Mouse (Mus musculus): ENCODE results near the gene Mmp24.
A peak's percentile ranks its signal among the peaks of the same experiment; 100 is the strongest.

The Mmp24 gene

DNA sequence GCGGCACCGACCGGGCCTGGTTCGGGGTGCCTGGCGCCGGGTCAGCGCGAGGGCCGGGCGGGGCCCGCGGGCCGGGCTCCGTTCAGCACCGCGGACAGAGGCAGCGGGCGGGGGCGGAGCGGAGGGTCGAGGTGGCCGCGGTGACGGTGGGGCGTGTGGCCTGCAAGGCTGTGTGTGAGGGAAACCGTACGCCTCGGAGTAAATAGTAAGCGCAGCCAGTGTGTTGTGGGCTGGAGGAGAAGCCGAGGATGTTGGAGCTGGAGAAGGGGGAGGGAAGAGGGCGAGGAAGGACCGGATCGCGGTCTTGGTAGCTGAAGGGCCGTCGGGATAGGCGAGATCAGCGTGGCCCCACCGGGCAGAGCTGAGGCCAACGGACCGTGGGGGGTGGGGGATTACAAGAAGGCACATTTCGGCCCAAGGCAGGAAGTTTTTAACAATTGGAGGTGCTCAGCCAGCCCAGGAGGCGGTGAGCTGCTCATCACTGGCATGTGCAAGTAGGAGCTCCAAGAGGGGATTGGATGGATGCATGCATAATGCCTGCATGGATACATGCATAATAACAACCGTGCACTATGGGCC lies 632 bp downstream of the Mmp24 start:
- DNase-seq (ENCODE audit: low spot score) = peak; percentile 63

DNA sequence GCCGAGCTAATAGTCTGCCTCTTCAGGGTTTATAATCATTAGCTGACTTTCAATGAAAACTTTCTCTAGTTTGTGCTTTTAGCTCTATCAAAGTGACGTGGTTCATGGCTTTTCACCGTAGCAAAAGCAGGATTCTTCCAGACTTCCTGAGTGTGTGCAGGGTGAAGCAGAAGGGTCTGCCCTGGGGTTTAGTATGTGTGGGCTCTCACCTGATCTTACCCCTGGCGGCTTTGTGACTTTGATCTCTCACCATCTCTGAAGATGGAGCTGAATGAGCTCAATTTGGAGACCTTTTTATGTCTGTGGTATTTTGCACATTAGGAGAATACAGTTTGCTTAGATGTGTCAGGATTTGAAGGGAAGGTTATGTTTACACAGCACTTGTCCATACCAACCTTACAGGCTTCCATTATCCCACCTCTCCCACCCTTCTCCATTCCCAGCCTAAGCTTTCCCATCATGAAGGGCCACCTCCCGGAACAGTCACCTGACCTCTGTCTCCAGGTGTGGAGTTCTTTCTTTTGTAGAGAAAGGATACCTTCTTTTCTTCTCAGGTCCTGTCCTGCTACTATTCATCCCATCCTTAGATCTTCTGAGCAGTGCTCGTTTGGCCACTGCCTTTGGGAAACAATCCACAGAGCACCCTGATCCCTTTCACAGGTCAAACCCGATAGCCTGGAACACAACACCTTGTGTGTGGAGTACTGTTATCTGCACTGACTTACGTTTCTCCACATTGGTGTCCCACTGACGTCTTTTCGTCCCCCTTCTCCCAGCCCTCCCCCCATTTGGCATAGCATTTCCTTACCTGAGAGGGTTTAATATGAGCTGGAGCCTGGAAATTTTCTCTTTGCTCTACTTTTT lies 1.9 kb downstream of the Mmp24 start:
- DNase-seq (ENCODE audit: low spot score) = no peak

- no peak for DNase-seq (ENCODE audit: low spot score)
Observed at GRCm38 (mm10) chr2:155777688-155777985, 2.5 kb downstream of the Mmp24 start.

DNA sequence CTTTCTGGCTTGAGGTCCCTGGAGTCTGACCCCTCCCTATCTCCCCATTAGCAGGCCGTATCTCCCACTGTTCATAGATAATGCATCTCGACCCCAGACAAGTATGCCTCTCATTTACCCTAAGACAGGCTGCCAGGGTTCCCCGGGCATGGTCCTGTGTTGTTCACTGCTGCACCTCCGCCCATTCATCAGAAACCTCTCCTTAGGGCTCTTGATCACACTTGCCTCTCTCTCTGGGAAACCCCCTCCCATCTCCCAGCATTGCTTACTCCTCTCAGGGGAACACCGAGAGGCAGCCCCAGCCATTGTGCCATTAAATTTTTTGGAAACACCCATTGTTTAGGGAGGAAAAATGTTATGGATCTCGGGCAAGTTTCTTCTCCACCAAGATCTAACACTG lies 2.9 kb downstream of the Mmp24 start:
- DNase-seq (ENCODE audit: low spot score) = no peak

- DNase-seq (ENCODE audit: low spot score) = no peak
Observed at GRCm38 (mm10) chr2:155779066-155779465, 3.9 kb downstream of the Mmp24 start.

DNA sequence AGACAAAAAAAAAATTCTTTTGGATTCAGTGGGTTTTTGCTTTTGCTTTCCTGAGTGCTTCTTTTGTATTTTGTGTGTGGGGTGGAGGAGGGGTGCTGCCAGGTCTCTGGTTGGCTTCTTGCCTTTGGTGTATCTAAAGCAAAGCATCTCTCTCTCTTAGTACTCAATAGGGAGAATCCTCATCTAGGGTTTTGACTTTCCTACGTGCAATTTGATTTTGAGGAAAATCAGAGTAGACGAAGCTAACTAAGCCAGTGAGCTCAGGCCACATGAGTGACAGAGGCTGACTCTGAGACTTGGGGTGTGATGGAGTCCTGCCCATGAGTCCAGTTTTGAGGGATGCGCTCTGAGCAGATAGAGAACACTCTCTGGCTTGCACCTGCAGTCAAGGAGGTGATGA lies 4.4 kb downstream of the Mmp24 start:
- no peak for DNase-seq (ENCODE audit: low spot score)

GRCm38 (mm10) chr2:155784534-155784933 lies 9.4 kb downstream of the Mmp24 start:
- DNase-seq (ENCODE audit: low spot score) = no peak

DNA sequence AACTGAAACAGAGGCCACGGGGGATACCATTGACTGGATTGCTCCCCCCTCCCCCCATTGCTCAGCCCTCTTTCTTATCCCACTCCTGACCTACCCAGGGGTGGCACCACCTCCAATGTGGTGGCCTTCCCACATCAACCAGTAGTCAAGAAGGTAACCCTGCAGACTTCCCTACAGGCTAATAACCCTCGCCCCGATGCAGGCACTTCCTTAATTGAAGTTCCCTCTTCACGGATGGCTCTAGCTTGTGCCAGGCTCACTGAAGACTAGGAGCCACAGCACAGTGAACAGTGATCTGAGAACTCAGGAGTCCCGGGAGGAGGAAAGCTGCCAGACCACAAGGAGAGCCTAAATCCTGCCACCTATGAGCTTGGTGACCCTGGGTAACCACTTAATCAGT lies 11.8 kb downstream of the Mmp24 start:
- no peak for DNase-seq (ENCODE audit: low spot score)

DNA sequence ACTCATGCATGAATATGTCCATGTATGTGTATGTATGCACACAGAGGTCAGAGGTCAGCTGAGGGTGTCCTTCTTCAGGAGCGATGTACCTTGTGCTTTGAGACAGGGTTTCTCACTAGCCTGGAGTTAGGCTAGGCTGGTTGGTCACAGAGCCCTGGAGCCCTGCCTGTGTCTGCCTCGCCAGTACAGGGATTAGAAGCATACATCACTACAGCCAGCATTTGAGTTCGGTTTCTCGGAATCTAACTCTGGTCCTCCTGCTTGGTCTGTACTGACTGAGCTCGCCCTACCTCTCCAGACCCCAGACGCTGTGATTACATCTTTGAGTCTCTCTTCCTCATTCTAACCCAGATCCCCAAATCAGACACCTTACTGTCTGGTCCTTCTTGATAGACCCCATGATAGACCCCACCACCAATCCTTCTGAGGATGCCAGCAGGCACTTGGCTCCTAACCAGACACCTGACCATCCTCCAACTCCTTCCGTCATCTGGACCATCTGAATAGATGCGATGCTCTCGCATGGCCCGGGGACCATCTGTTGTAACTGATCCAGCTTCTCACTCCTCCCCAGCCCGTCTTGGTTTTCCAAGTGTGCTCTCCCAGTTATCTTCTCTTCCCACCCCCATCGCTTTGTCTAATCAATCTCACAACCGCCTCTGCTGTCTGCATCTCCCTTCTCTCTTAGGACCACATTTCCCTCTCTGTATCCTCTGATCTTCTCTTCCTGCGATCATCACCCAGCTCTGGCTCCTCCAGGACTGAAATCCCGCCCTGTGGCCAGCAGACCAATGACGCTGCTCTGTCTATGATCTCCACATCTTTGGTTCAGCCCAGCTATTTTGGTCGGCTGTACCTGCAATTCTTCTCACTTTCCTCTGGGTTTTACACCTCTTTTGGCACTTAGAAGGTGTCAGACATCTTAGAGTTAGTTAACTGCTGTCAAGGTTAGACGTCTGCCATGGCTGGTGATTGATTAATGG lies 13.1 kb downstream of the Mmp24 start:
- no peak for DNase-seq (ENCODE audit: low spot score)

GRCm38 (mm10) chr2:155792899-155793298 lies 17.8 kb downstream of the Mmp24 start:
- DNase-seq (ENCODE audit: low spot score) = no peak

GRCm38 (mm10) chr2:155794674-155795445 lies 19.7 kb downstream of the Mmp24 start:
- DNase-seq (ENCODE audit: low spot score) = no peak

- DNase-seq (ENCODE audit: low spot score) = no peak
Observed at GRCm38 (mm10) chr2:155798613-155799012, 23.5 kb downstream of the Mmp24 start.

- no peak for DNase-seq (ENCODE audit: low spot score)
Observed at GRCm38 (mm10) chr2:155802761-155803160, 27.6 kb downstream of the Mmp24 start.

- no peak for DNase-seq (ENCODE audit: low spot score)
Observed at GRCm38 (mm10) chr2:155804053-155804452, 28.9 kb downstream of the Mmp24 start.

DNA sequence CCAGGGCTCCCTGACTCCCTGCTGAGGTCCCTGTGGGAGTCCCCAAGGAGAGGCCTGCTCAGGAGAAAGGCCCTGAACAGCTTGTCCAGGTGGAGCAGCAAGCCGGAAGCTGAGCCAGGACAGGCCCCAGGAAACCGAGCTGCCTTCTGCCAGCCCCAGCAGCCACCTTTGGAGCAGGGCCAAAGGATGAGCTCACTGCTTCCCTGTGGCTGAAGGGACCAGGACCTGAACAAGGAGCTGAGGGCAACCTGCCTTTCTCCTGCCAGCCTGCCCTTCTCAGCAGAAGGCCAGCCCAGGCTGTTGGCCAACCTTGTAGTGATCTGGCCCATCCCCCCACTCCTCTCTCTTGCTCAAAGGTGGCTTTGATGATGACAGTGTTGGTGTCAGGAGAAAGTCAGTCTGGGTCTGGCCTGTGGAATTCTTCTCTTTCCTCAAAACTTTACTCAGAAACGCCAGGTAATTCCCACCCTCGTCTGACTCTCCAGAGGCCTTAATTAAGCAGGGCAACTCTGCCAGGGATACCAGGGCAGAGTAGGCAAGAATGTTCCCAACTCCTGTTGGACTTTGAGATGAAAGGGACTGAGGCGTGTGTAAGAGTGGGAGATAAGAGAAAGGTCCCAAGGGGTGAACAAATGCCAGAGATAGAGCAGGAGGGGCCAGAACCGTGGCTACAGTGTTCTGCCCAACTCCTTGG lies 30.2 kb downstream of the Mmp24 start:
- no peak for DNase-seq (ENCODE audit: low spot score)

- DNase-seq (ENCODE audit: low spot score) = no peak
Observed at GRCm38 (mm10) chr2:155805925-155806255, 30.7 kb downstream of the Mmp24 start.

- no peak for DNase-seq (ENCODE audit: low spot score)
Observed at GRCm38 (mm10) chr2:155806548-155806947, 31.4 kb downstream of the Mmp24 start.

GRCm38 (mm10) chr2:155807408-155807807 lies 32.3 kb downstream of the Mmp24 start:
- no peak for DNase-seq (ENCODE audit: low spot score)

- DNase-seq (ENCODE audit: low spot score) = no peak
Observed at GRCm38 (mm10) chr2:155809620-155810019, 34.5 kb downstream of the Mmp24 start.

GRCm38 (mm10) chr2:155811821-155812396 lies 36.8 kb downstream of the Mmp24 start:
- peak; percentile 74 for DNase-seq (ENCODE audit: low spot score)

GRCm38 (mm10) chr2:155812637-155813036 lies 37.5 kb downstream of the Mmp24 start:
- DNase-seq (ENCODE audit: low spot score) = no peak
